Mouse (Mus musculus) liver, postnatal 0 days (tissue): ENCODE measurements around the gene Got1. TPM values are rescaled to one million over a fixed set of nuclear protein-coding genes. Genes with fewer than 3 reads are reported as not detected.

ENCODE experiments used
- ATAC-seq: fragments of 200-750 bp; cut with Nextera tagmentation; 2 replicates; pipeline ENCODE4 v1.8.0; 2017; ENCODE audit warnings: mild to moderate bottlenecking, moderate library complexity
- DNase-seq: peaks from one replicate; pipeline ENCODE4 v3.0.0-alpha.2; 2016
- H3K27ac ChIP-seq: fragments of 300-500 bp; sonication (generic); 2 replicates; pipeline ENCODE4 v1.5.1; 2014; ENCODE audit warnings: antibody characterized with exemption, moderate library complexity, mild to moderate bottlenecking, low read depth
- H3K27me3 ChIP-seq: fragments of 300-500 bp; sonication (generic); 2 replicates; pipeline ENCODE4 v1.6.1; 2014; ENCODE audit warnings: low read length, control low read depth, mixed read lengths; ENCODE audit not compliant: insufficient read depth
- H3K36me3 ChIP-seq: fragments of 300-500 bp; sonication (generic); replicated peaks from 2 replicates; pipeline ENCODE4 v1.6.1; 2014; ENCODE audit warnings: mild to moderate bottlenecking, control low read depth, low read length, moderate library complexity, mixed read lengths; ENCODE audit not compliant: insufficient read depth
- H3K4me1 ChIP-seq: fragments of 300-500 bp; sonication (generic); 2 replicates; pipeline ENCODE4 v1.6.1; 2014; ENCODE audit warnings: antibody characterized with exemption, mild to moderate bottlenecking, control low read depth; ENCODE audit not compliant: insufficient read depth
- H3K4me2 ChIP-seq: fragments of 300-500 bp; sonication (generic); 2 replicates; pipeline ENCODE4 v1.6.1; 2014; ENCODE audit warnings: low read depth, mild to moderate bottlenecking, low read length, moderate library complexity, mixed read lengths
- H3K4me3 ChIP-seq: fragments of 300-500 bp; sonication (generic); 2 replicates; pipeline ENCODE4 v1.5.1; 2014; ENCODE audit warnings: low read depth, low read length
- H3K9ac ChIP-seq: fragments of 300-500 bp; sonication (generic); replicated peaks from 2 replicates; pipeline ENCODE4 v1.6.1; 2014; ENCODE audit warnings: mild to moderate bottlenecking, moderate library complexity
- H3K9me3 ChIP-seq: fragments of 300-500 bp; sonication (generic); 2 replicates; pipeline ENCODE4 v1.6.1; 2016; ENCODE audit warnings: mild to moderate bottlenecking, control low read depth, low read length, mixed read lengths
- CTCF ChIP-seq: sonication (generic); IDR thresholded peaks from 2 replicates; pipeline ENCODE4 v1.5.1; 2016; ENCODE audit warnings: antibody characterized with exemption, low read depth
- EP300 ChIP-seq: IDR thresholded peaks from 2 replicates; pipeline ENCODE4 v1.6.1; 2016; ENCODE audit warnings: antibody characterized with exemption, low read depth, mild to moderate bottlenecking
- WGBS: fragments of 180-500 bp; shearing (Covaris S2); extraction: QIAGEN DNeasy Blood & Tissue Kit; methylation state at CpG from one replicate; pipeline ENCODE4 v1.1.7; 2014; ENCODE audit not compliant: insufficient replicate concordance; 5-methylcytosine and 5-hydroxymethylcytosine counted together
- polyA plus RNA-seq: library from polyadenylated mRNA; unstranded; fragments of >200 nt; fragmentation: Nextera tagmentation; extraction: Ambion mirVana; gene quantifications from 2 replicates; pipeline ENCODE4 v1.2.1, GENCODE M21; 2015

Got1 gene
- polyA plus RNA-seq: 127 and 137 TPM in 2 replicates

GRCm38 (mm10) chr19:43524187-43525103, at the start of gene Got1:
Gene Got1 (minus strand): TSS chr19:43524605.
- 0 out of 2 replicates have a peak, but pooled peaks cover under 1% of the 10 kb centered on the region for H3K36me3 ChIP-seq
- H3K27ac ChIP-seq: peak within 1 kb of the TSS; percentile 90
- no peaks in the 10 kb centered on the region for H3K27me3 ChIP-seq
- no peaks in the 10 kb centered on the region for H3K9me3 ChIP-seq
- DNase-seq: peak; percentile 93
- peak; percentile 88 for ATAC-seq
- peak; percentile 85 for TF ChIP-seq EP300
- 0 out of 2 replicates have a peak, but pooled peaks have one; percentile 9 for TF ChIP-seq CTCF
- 1% methylated on average over 58 of the region's 58 CpGs for WGBS
- peaks cover 22% of the 10 kb centered on the region for H3K4me1 ChIP-seq
- peak within 1 kb of the TSS; percentile 70 for H3K4me3 ChIP-seq
- H3K4me2 ChIP-seq: peak within 1 kb of the TSS; percentile 77
- H3K9ac ChIP-seq: peak within 1 kb of the TSS; percentile 80

GRCm38 (mm10) chr19:43570831-43571790, 46.7 kb upstream of the Got1 start:
- 13% methylated on average over 32 of the region's 32 CpGs for WGBS
- H3K4me2 ChIP-seq: peak overlapping the region; percentile 69
- no peaks in the 10 kb centered on the region for H3K36me3 ChIP-seq
- H3K27ac ChIP-seq: no peak overlapping the region
- H3K9me3 ChIP-seq: no peaks in the 10 kb centered on the region
- H3K4me1 ChIP-seq: 0 out of 2 replicates have a peak, but pooled peaks cover 4% of the 10 kb centered on the region
- peak; percentile 90 for TF ChIP-seq CTCF
- TF ChIP-seq EP300: no peak
- H3K9ac ChIP-seq: no peak overlapping the region
- peak; percentile 76 for DNase-seq
- peak; percentile 63; the same call in 1 of the 2 replicates for ATAC-seq
- peaks cover 59% of the 10 kb centered on the region for H3K27me3 ChIP-seq
- H3K4me3 ChIP-seq: peak overlapping the region; percentile 14

GRCm38 (mm10) chr19:43569133-43569532, 44.7 kb upstream of the Got1 start:
- Histone ChIP-seq H3K4me2 (no peak overlapping the region), H3K4me3 (no peak overlapping the region), H3K27ac (no peak overlapping the region), H3K9ac (no peak overlapping the region), H3K36me3 (no peaks in the 10 kb centered on the region), H3K27me3 (peaks cover 52% of the 10 kb centered on the region), H3K4me1 (0 out of 2 replicates have a peak, but pooled peaks cover 4% of the 10 kb centered on the region), H3K9me3 (no peaks in the 10 kb centered on the region)
- ATAC-seq: no peak
- DNase-seq: no peak
- no peak for TF ChIP-seq EP300
- no peak for TF ChIP-seq CTCF
- 67% methylated on average over 6 of the region's 6 CpGs for WGBS

GRCm38 (mm10) chr19:43568298-43568697, 43.9 kb upstream of the Got1 start:
- WGBS: 58% methylated on average over 9 of the region's 9 CpGs
- ATAC-seq: no peak

GRCm38 (mm10) chr19:43563166-43563565, 38.8 kb upstream of the Got1 start:
- no peak for TF ChIP-seq CTCF
- no peak for TF ChIP-seq EP300
- no peak overlapping the region for H3K9ac ChIP-seq
- DNase-seq (no peak), ATAC-seq (no peak)
- H3K4me3 ChIP-seq: no peak overlapping the region
- no peaks in the 10 kb centered on the region for H3K36me3 ChIP-seq
- no peaks in the 10 kb centered on the region for H3K9me3 ChIP-seq
- H3K27ac ChIP-seq: no peak overlapping the region
- peaks cover 13% of the 10 kb centered on the region; the same call in 1 of the 2 replicates for H3K27me3 ChIP-seq
- H3K4me1 ChIP-seq: no peaks in the 10 kb centered on the region
- 63% methylated on average over 5 of the region's 5 CpGs for WGBS
- no peak overlapping the region for H3K4me2 ChIP-seq

More at GRCm38 (mm10) chr19:43568298-43568697, 43.9 kb upstream of the Got1 start:
- Histone ChIP-seq H3K9ac (no peak overlapping the region), H3K4me2 (no peak overlapping the region), H3K4me1 (0 out of 2 replicates have a peak, but pooled peaks cover 4% of the 10 kb centered on the region), H3K4me3 (no peak overlapping the region), H3K27ac (no peak overlapping the region), H3K27me3 (peaks cover 45% of the 10 kb centered on the region), H3K36me3 (no peaks in the 10 kb centered on the region), H3K9me3 (no peaks in the 10 kb centered on the region)
- no peak for DNase-seq
- peak; percentile 21 for TF ChIP-seq CTCF
- TF ChIP-seq EP300: no peak
